Mouse (Mus musculus): ENCODE data around the gene Pkn1.

Gene Pkn1

DNA sequence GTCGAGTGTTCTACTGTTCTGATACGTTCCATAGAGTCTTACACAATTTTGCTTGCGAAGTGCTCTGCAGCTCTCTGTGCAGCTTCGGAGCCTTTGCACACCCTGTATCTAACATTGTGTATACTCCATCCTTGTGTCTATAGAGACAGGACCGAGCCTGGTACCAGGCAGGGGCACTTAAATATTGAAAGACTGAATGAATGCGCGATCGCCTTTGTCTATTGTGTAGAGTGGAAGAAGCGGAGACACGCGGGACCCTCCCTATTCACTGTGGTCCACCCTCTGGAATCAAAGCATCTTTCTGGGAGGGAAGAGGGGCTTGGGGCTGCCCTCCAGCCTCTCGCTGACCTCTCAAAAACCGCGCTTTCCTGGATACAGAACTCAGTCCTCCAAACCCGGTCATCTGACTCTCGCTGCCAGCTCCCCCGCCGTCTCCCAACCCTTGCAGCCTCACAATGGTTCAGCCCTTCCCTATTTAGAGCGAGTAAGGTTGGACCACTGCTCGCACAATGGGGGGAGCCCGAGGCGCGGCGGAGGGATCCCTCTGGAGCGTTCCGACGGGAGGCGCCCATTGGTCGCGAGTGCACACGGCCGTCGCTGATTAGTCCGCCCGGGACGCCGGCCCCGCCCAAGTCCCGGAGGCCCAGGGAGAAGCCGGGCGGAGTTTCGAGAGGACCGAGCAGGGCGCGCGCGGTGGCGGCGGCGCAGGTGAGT, 46.8 kb downstream of the Pkn1 start, which contains the start of gene Gipc1:
Gipc1 (plus strand) TSS at position 648 of the 714 bp plus-strand sequence.
- DNase-seq: peak; percentile 97

DNA sequence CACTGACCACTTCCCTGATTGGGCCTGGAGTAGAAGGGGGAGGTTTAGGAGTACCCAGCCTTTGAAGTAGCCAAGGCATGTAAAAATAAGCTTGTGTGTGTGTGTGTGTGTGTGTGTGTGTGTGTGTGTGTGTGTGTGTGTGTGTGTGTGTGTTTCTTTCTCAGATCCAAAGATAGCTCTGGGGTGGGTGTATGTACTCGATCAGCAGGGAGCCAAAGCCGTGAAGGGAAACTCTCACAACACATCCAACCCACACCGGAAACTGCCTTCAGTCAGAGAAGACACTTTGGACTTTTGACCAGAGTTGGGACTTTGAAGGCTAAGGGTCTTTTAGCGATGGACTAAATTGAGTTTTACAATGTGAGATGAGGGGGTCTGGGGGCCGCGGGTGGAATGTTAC, 49.3 kb downstream of the Pkn1 start:
- DNase-seq: no peak

DNA sequence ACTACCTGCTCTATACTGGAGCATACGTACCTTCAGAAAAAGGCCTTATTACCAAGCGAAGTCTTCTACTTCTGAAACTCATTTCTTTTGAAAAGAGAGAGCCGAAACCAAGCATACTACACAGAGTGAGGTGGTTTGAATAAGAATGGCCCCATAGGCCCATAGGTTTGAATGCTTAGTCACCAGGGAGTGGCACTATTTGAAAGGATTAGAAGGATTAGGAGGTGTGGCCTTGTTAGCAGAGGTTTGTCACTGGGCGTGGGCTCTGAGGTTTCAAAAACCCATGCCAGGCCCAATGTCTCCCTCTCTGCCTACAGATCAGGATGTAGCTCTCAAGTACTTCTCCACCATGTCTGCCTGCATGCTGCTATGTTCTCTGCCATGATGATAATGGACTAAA, 50.9 kb downstream of the Pkn1 start:
- no peak for DNase-seq

DNA sequence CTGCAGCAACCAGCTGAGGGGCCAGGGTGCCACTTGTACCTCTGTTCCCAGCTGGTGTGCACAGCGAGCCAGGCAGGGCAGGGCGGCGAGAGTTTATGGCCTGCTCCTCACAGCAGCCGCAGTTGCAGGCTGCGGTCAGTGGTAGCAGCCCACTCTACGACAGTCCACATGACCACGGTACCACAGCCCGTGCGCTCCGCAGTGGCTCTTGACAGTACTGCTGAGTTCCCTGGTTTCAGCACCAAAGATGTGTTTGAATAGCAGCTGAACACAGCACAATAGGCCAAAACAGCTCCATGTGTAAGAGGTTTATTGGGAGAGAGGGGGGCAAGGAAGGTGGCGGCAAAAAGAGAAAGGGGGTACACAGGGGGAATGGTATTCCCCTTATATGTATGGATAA, 51.5 kb downstream of the Pkn1 start:
- no peak for DNase-seq

DNA sequence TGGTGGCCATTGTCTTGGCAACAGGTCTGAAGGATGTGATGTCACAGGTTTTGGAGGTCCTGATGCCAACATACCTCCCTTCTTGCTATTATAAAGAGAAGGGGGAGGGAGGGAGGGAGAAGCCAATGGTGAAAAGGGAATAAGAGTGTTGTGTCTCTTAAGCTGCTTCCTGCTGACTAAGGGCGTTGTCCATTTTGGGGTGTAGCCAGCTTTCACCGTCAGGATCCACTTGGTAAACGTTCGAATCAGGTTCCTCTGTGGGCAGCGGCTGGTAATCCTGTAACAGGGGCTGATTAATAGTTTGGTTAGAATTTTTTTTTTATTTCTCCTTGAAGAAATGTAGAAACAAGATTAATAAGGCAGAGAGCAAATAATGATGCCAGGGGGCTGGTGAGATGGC, 59.3 kb downstream of the Pkn1 start:
- DNase-seq: no peak

DNA sequence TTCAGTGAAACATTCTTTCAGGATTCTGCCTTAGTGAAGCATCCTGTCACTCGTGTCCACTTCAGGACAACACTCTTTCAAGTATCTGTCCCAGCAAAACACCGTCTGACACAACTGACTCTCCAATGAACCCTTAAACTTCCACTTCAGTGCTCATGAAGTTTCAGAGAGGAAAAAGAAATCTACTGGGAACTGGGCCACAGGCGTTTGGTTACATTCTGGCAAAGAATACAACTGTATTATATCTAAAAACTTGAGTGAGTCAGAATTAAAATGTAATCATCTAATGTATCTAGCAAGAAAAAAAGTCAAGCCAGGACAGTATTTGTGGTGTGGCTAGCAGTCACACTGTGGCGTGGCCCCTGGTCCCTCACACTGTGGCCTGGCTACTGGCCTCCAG, 60.1 kb downstream of the Pkn1 start:
- no peak for DNase-seq

DNA sequence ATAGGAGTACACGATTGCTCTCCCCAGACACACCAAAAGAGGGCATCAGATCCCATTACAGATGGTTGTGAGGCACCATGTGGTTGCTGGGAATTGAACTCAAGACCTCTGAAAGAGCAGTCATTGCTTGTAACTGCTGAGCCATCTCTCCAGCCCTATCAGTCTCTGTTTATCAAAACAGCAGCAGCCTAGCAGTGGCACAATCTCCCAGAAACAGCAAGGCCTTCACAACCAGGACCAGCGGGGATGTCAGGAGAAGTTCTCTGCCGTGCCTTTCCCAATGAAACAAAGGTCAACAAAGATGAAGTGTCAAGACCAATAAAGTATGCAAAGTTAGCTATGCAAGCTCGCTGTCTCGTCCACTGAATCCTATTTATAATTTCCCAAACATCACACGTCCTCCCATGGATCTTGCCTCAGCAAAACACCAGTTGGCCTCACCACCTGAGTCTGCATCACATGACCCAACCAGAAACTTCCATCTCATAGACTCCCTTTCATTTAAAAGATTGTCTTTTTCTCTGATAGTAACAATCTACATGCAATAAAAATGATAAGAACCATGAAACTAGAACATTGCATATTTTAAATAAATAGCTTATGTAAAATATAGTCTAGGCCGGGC, 66.8 kb downstream of the Pkn1 start:
- no peak for DNase-seq

DNA sequence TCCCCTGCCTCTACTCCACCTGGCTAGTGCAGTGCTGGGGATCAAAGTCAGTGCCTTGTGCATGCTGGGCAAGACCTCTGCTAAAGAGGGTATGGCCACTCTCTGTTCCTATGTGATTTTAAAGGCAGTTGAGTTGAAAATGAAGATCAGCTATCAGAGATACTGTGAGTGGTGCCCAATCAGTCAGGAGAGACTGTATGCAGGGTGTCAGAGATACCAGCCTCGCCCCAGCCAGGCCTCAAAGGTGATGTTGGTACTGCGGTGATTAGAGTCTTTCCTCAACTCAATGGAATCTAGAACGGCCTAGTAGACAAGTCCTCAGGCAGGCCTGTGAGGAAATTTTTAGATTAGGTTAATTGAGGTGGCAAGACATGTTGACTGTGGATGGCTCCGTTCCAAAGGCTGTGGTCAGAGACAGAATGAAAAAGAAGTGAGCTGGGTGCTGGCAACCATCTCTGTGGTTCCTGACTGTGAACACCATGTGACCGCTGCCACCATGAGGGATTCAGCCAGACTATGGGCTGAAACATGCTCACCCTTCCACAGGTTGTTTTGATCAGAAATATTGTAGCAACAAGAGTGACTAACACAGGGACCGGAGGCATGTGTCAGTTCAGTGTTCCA, 73.2 kb downstream of the Pkn1 start:
- DNase-seq: no peak

DNA sequence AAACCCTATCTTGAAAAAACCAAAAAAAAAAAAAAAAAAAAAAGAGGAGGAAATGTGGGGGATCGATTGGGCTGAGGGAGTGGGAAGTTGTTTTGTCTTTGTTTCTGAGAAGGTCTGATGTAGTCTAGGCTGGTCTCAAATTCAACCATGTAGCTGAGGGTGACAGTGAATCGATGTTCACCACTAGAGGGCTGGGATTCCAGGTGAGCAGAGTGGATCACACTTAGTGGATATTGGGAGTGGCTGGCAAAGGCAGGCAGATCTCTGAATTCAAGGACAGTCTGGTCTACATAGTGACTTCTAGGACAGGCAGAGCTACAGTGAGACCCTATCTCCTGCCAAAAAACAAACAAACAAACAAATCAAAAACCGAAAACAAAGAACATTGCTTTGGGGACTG, 74.2 kb downstream of the Pkn1 start:
- DNase-seq: no peak

DNA sequence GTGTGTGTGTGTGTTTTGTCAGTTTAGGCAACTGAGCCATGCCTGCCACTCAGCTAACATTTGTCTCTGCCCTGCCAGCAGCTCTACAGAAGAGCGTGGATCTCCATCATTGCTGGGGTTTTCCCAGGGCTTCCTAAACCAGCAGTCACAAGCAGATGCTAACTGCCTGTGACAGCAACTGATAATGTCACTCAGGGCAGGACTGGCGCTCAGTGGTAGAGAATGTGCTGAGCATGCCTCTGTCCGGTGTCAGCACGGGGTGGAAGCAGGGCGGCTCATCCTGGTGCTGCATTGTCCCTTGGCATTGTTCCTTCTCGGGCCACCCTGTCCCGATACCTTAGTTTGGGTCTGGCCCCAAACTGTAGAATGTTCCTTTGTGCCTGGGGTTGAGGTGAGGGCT, 75.4 kb downstream of the Pkn1 start:
- DNase-seq: no peak

DNA sequence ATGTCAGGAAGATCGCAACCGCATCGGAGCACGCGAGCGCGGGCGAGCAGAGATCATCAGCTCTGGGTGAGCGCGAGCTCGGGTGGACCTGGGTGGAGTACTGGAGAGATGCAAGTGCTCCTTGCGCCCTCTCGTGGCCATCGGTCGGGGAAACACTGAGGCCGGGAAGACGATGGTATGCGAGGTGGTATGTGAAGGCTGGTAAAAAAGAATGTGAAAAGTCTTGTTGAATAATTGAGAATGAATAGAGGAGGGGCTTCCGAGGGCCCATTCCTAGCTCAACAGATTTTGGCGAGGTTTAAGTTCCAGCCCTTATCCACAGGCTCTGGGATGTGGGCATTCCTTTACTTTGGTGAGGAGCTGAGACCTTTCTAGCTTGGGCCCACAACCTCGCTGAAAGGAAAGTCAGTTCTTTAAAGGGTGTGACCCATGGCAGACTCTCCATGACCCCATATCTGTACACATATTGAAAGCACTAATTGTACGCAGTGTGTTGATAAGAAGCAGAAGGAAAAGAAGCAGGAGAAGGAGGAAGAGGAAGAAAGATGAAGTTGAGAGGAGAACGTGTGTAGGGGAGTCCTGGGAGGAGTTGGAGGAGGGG, 76.5 kb downstream of the Pkn1 start:
- DNase-seq: peak; percentile 88

DNA sequence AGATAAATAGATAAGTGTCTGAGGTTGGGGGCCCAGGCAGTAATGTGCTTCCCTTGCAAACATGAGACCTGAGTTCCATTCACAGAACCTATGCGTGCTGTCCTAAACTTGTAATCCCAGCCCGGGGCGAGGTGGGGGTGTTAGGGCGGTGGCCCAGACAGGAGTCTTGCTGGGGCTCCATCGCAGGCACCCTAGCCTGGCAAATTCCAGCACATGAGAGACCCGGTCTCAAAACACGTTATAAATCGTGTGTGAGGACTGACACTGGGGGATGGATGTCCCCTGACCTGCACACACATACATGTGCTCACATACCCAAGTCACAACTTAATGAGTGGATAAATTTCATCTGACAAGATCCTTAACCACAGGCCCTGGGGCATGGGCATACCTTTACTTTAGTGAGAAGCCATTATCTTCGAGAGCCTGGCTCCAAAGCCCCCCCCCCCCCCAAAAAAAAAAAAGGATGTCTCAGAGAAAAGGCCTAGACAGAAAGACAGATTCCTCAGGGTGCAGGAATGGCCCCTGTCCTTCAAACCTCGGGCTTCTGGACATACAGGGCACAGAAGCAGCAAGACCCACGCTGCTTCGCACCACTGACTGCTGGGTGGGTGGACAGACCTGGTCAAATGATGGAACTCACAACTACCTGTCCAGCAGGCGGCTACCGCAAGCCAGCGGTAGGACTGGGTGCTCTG, 77.1 kb downstream of the Pkn1 start:
- no peak for DNase-seq

DNA sequence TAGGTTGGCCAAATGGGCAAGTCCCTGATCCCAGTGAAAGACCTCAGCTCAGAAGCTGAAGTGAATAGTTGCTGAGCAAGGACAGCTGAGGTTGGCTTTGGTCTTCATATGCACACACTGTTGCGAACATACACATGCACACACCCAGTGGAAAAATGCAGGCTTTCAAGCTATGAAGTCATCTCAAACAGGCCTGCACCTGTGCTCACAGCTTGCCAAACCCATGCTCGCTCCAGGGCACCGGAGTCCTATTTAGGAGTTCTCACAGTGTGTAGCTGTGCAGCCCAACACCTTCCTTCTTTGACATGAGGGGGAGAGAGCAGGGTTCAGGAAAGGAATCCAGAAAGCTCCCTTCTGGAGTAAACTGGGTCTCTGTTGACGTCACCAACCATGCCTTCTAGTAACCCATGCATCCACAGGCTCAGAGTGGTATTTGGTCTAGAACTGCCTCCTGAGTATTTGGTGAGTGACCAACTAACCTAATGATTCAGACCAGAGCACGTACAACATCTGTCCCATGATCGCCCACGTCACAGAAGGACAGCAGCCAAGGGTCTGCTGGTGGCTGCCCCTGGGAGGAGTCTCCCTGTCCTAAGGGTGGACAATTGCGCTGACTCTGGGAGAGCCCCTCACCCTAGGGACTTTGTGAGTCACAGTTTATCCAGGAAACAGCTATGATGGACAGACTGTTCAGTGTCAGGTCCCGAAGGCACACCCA, 79.3 kb downstream of the Pkn1 start:
- DNase-seq: no peak

DNA sequence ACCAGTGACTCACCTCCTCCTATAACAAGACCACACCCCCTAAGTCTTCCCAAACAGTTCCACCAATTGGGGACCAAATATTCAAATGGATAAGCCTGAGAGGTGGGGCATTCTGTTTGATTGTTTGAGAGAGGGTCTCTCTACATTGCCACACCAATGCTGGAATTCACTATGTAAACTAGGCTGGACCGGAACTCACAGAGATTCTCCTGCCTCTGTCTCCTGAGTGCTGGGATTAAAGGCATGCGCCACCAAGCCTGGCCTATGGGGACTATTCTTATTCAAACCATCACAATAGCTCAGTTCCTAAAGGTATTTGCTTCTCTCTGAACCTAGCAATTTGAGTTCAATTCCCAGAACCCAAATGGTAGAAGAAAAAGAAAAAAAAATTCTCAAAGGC, 80.4 kb downstream of the Pkn1 start:
- DNase-seq: no peak

DNA sequence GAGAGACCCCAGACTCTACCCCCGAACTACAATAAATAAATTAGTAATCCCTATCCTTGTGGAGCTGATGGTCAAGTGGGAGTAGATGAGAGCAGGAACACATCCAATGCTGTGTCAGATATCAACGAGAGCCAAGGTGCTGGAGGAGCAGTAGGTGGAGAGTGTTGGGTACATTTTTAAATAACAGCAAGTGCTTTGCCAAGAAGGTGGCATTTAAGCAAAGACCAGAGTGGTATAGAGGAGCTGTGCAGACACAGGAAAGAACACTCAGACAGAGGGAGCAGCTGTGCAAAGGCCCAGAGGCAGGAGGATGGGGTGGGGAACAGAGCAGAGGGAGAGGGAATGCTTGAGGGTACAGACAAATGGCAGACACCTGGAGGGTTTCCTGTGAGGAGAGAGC, 81.9 kb downstream of the Pkn1 start:
- no peak for DNase-seq

DNA sequence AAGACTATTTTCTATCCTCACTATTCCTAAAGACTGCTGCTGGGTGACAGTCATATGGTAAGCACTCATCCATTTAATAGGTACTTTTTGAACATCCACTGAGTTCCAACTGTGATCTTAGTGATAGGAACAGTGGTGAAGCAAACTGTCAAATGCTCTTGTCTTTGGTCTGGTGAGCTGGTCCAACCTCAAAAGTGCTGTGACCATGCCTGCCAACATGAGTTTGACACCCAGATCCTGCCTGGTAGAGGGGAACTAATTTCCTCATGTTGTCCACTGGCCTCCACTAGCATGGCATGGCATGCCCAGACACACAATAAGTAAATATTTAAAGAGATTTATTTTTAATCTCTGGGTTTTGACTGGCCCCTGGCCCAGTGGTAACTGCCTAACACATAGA, 82.4 kb downstream of the Pkn1 start:
- no peak for DNase-seq

Measured in cerebellum, adult 11 months (tissue).